Mouse (Mus musculus): ENCODE measurements at regions not wholly inside any gene's neighbourhood (a gene's known extent, or its start where the extent isn't known, plus 50 kb on each side); places are given as distances from the start of the nearest gene placed in this dataset.

DNA sequence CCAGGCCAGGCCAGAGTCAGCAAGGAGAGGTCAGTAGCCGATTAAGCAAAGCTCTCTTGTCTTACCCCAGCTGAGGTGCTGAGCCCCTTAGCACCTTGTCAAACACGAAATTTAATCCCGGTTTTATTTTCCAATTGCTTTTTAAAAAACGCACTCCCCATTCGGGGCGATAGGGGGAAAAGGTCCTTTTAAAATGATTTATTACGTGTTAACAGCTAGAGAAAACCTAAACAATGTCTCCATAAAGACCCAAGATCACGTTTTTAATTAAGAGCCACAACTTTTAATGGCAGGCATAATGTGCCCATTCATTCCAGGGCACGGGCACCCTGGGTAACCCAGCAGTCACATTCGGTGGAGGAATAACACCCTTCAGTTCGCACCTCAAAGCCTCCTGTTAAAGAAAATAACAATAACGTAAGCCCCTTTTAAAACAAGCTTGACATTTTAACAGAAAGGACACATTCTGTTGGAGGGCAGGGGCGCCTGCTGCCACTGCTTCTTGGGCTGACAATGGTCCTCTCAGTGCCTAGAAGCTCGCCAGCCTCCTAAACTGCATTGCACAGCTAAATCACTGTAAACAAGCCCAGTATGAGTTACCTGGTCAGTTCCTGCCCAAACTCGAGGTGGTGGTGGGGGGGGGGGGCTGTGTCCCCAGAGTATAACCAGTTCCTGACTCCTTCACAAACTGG is 79.1 kb upstream of the Elac2 start:
- intact Hi-C loops (cut with DNase I): loop anchor here (10.0 kb wide), 2 partner anchors 975 to 1495 kb away; partner anchors contain the start of gene Hs3st3b1

DNA sequence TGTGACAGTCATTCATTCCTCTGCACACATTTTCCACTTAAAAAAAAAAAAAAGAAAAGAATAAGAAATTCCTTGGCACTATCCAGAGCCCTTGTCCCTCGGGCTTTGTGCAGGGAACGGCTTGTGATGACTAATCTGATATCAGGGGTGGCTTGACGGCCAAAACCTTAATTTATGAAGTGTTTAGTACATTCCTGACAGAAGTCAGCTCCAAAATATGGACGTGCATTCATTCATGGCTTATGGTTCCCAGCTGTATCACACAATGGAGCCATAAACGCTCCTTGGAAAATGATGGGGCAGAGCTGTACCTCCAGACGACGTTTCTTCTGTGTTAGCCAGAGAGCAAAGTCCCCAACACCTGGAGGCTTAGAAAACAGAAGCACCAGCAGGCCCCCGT is 62.1 kb upstream of the Elac2 start:
- intact Hi-C loops (cut with DNase I): no loop called here

DNA sequence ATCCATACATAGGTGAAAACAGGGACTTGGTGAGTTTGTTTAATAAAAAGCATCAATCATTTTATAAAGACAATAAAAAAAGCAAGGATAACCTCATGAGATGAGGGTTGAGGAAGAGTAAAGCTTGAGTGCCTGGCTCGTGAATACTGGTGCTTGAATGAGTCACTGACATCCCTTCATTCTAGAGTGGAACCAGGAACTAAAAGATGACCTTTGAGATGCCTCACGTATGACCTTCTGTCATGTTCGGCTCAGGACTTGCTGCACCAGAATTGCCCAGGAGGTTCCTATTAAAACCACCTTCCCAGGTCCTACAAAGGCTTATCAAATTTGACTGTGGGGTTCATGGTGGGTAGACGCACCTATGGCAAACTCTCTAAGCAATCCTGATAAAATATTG is 61.5 kb upstream of the Elac2 start:
- intact Hi-C loops (cut with DNase I): no loop called here

DNA sequence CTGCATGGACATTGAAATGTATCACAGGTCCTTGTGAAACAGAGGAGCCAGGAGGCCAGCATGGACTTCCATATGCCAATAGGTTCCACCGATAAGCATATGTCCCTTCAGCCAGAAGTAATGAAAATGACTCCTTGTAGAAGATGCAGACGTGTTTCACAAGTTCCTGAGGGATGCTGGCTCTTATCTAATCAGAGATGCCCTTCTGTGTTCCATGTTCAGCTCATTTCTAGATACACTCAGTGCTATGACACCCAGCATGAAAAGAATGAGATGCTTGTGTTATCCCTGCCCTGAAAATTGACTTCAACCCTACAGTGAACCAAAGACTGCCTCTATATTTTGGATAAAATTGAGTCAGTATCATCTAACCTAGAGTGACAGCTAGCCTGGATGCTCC is 53.8 kb upstream of the Elac2 start:
- intact Hi-C loops (cut with DNase I): no loop called here

DNA sequence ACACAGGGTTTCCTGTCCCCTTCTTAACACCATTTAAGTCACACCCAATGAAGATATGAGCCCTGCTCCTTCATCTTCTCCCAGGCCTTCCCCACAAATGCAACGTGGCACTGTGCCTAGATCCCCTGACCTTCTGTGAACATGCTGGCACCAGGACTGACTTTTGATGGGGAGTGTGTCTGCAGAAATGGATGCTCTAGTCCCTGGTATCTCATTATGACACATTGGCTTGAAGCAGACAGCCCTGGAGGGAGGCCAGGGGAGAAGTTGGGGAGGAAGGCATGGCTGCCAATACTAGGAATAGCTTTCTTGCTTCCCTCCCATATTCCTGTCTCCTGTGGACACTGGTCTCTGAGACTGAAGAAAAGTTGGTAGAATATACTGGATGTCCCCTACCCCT is 52.9 kb upstream of the Elac2 start:
- intact Hi-C loops (cut with DNase I): no loop called here

Small RNAs in the stretch of these regions (microRNA-seq; reads per million reads assigned to microRNA genes)
- gene Gm24275: 0 reads per million in 2 experiments
